Mouse (Mus musculus): Measurements from ENCODE around the gene Ncf4. TPM values are rescaled to one million over a fixed set of nuclear protein-coding genes. Genes with fewer than 3 reads are reported as not detected.

The Ncf4 gene
- polyA plus RNA-seq, 1 experiment from 2014 or later = 2.9 TPM

DNA sequence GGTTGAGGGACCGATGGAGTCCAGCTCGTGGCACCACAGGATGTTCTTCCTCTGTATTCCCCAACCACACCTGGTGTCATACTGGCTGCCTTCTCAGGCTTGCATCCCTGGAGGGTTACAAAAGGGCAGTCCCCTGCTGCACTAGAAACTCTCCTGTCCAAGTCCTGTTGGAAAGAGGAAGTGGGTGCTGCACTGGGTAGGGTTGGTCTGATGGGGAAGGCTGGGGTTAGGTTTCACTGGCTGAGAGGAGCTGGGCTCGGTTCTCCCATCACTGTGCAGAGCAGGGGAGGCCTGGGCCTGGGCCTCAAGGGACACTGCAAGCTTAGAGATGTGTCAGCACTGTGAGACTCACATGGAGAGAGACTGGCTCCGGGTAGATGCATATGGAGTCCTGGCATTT lies 34.4 kb upstream of the Ncf4 start:
- Histone ChIP-seq H3K9ac (ENCODE audit: low read length) (no peak overlapping the region), H3K27me3 (ENCODE audit: control insufficient read depth, insufficient read depth, low read length) (no peaks in the 10 kb centered on the region), H3K4me2 (replicated peaks; ENCODE audit: low read depth) (no peak overlapping the region), H3K9me3 (ENCODE audit: control insufficient read depth, low read length) (no peaks in the 10 kb centered on the region), H3K27ac (replicated peaks) (no peak overlapping the region), H3K4me1 (replicated peaks; ENCODE audit: control insufficient read depth, insufficient read depth) (no peaks in the 10 kb centered on the region), H3K4me3 (ENCODE audit: low read depth, low read length) (no peak overlapping the region), H3K36me3 (ENCODE audit: control insufficient read depth, insufficient read depth, low read length) (no peaks in the 10 kb centered on the region)
- no peak for TF ChIP-seq EP300 (optimal IDR thresholded peaks at IDR 0.05)
- TF ChIP-seq CTCF (IDR thresholded peaks at IDR 0.05; ENCODE audit: low read depth) = no peak
- no peak for DNase-seq (ENCODE audit: low spot score)
- 78% methylated on average over 4 of the region's 4 CpGs for WGBS
- ATAC-seq (ENCODE audit: low FRiP score, low TSS enrichment) = no peak

DNA sequence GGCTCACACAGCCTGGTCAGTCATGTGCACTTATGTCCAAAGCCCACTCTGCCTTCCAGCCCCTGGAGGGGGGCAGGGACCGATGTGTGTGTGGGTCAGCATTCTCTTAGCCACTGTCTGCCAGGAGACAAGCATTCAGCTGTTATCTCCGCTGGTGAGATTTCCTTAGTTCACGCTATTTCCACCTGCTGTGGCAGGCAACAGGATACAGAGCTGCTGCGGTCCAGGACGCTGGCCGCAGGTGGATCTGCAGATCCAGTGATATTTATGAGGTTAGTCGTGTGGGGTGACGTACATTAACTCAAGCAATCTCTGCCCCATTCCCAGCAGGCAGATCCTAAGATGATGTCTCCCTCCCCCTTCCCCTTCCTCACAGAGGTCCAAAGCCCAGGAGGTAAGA lies 33.2 kb upstream of the Ncf4 start:
- H3K9ac ChIP-seq (ENCODE audit: low read length) = no peak overlapping the region
- DNase-seq (ENCODE audit: low spot score) (no peak), ATAC-seq (ENCODE audit: low FRiP score, low TSS enrichment) (no peak)
- H3K4me2 ChIP-seq (replicated peaks; ENCODE audit: low read depth) = no peak overlapping the region
- no peaks in the 10 kb centered on the region for H3K9me3 ChIP-seq (ENCODE audit: control insufficient read depth, low read length)
- WGBS = 73% methylated on average over 8 of the region's 8 CpGs
- H3K27ac ChIP-seq (replicated peaks) = no peak overlapping the region
- no peak overlapping the region for H3K4me3 ChIP-seq (ENCODE audit: low read depth, low read length)
- no peaks in the 10 kb centered on the region for H3K36me3 ChIP-seq (ENCODE audit: control insufficient read depth, insufficient read depth, low read length)
- no peaks in the 10 kb centered on the region for H3K27me3 ChIP-seq (ENCODE audit: control insufficient read depth, insufficient read depth, low read length)
- TF ChIP-seq CTCF (IDR thresholded peaks at IDR 0.05; ENCODE audit: low read depth) = no peak
- TF ChIP-seq EP300 (optimal IDR thresholded peaks at IDR 0.05) = no peak
- no peaks in the 10 kb centered on the region for H3K4me1 ChIP-seq (replicated peaks; ENCODE audit: control insufficient read depth, insufficient read depth)

DNA sequence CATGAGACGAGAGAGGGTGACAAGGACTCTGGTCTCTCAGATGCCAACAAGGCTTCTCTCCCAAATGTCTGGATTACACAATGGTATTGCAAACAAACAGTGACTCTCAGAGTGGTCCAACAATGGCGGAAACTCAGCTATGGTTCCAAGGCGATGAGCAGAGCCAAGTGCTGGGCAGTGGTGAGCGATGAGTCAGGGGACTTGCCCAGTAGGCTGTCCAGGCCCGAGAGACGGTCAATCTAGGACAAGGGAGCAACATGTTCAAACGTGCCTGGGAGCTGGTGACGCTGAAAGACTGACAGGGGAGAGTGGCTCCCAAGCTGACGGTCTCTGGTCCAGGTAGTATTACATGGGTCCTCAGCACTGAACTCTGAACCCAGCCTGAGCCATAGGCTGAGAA lies 29.3 kb upstream of the Ncf4 start:
- H3K36me3 ChIP-seq (ENCODE audit: control insufficient read depth, insufficient read depth, low read length) = no peaks in the 10 kb centered on the region
- no peak overlapping the region for H3K4me3 ChIP-seq (ENCODE audit: low read depth, low read length)
- no peak overlapping the region for H3K4me2 ChIP-seq (replicated peaks; ENCODE audit: low read depth)
- H3K27ac ChIP-seq (replicated peaks) = no peak overlapping the region
- no peaks in the 10 kb centered on the region for H3K27me3 ChIP-seq (ENCODE audit: control insufficient read depth, insufficient read depth, low read length)
- WGBS = 79% methylated on average over 9 of the region's 9 CpGs
- no peak overlapping the region for H3K9ac ChIP-seq (ENCODE audit: low read length)
- H3K9me3 ChIP-seq (ENCODE audit: control insufficient read depth, low read length) = no peaks in the 10 kb centered on the region
- TF ChIP-seq EP300 (optimal IDR thresholded peaks at IDR 0.05) (no peak), CTCF (IDR thresholded peaks at IDR 0.05; ENCODE audit: low read depth) (no peak)
- no peak for DNase-seq (ENCODE audit: low spot score)
- ATAC-seq (ENCODE audit: low FRiP score, low TSS enrichment) = no peak
- H3K4me1 ChIP-seq (replicated peaks; ENCODE audit: control insufficient read depth, insufficient read depth) = no peaks in the 10 kb centered on the region

DNA sequence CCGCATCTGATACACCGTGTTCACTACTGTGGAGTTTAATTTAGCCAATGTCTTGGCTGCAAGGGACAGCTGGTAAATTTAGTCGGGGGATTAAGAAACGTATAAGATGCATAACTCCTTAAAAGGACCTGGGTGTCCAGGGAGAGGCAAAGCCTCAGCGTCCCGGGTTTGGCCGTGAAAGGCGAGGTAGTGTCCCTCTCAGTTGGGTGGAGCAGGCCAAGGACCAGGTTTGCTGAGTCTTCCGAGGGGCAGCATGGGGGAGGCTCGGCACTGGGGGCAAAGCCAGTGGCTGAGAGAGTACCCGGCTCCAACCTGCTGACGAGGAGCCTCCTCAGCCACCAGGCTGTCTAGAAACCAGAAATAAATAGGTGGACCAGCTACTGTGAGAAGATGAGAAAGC lies 16.8 kb upstream of the Ncf4 start:
- Histone ChIP-seq H3K27ac (replicated peaks) (no peak overlapping the region), H3K9me3 (ENCODE audit: control insufficient read depth, low read length) (no peaks in the 10 kb centered on the region), H3K4me2 (replicated peaks; ENCODE audit: low read depth) (no peak overlapping the region), H3K9ac (ENCODE audit: low read length) (no peak overlapping the region), H3K4me3 (ENCODE audit: low read depth, low read length) (no peak overlapping the region), H3K27me3 (ENCODE audit: control insufficient read depth, insufficient read depth, low read length) (no peaks in the 10 kb centered on the region), H3K4me1 (replicated peaks; ENCODE audit: control insufficient read depth, insufficient read depth) (no peaks in the 10 kb centered on the region), H3K36me3 (ENCODE audit: control insufficient read depth, insufficient read depth, low read length) (no peaks in the 10 kb centered on the region)
- no peak for ATAC-seq (ENCODE audit: low FRiP score, low TSS enrichment)
- WGBS = 70% methylated on average over 12 of the region's 12 CpGs
- no peak for DNase-seq (ENCODE audit: low spot score)
- TF ChIP-seq EP300 (optimal IDR thresholded peaks at IDR 0.05) (no peak), CTCF (IDR thresholded peaks at IDR 0.05; ENCODE audit: low read depth) (no peak)

DNA sequence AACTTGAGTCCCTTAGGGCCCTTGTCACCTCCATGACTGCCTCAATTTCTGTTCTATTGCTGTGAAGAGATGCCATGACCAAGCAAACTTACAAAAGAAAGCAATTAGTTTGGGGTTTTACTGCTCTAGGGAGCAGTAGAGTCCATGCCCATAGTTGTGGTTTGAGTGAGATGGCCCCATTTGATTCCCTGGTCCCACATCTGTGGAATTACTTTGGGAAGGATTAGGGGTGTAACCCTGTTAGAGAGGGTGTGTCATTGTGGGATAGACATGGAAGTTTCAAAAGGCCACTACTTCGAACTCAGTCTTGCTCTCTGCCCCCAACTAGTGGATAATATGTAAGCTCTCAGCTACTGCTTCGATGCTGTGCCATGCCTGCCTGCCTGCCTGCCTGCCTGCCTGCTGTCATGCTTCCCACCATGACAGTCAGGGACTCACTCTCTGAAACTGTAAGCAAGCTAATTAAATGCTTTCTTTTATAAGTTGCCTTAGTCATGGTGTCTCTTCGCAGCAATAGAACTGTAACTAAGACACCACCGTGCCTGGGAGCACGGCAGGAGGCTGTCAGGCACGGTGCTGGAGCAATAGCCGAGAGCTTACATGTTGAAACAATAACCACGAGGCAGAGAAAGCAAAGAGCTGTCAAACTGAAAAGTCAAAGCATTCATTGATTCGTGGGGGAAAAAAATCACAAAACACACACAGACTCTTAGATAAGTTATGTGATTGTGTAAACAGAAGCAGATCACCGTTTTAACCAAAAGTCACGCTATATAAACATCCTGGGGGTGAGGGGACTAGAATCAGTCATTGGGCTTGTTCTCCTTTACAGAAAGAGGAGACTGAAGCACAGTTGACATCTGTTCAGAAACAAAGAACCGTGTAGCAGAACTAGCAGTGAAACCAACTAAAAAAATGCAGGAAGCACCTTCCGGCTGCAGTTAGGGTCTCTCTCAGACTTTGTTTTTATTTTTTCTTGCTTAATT lies 13.0 kb upstream of the Ncf4 start:
- Histone ChIP-seq H3K4me3 (ENCODE audit: low read depth, low read length) (no peak overlapping the region), H3K36me3 (ENCODE audit: control insufficient read depth, insufficient read depth, low read length) (no peaks in the 10 kb centered on the region), H3K27ac (replicated peaks) (no peak overlapping the region), H3K9me3 (ENCODE audit: control insufficient read depth, low read length) (no peaks in the 10 kb centered on the region), H3K4me1 (replicated peaks; ENCODE audit: control insufficient read depth, insufficient read depth) (no peaks in the 10 kb centered on the region), H3K9ac (ENCODE audit: low read length) (no peak overlapping the region), H3K4me2 (replicated peaks; ENCODE audit: low read depth) (peak overlapping the region; percentile 23; the same call in 1 of the 2 replicates), H3K27me3 (ENCODE audit: control insufficient read depth, insufficient read depth, low read length) (no peaks in the 10 kb centered on the region)
- TF ChIP-seq EP300 (optimal IDR thresholded peaks at IDR 0.05) = no peak
- peak; percentile 62 for TF ChIP-seq CTCF (IDR thresholded peaks at IDR 0.05; ENCODE audit: low read depth)
- WGBS = 10% methylated on average over 13 of the region's 13 CpGs
- ATAC-seq (ENCODE audit: low FRiP score, low TSS enrichment) (no peak), DNase-seq (ENCODE audit: low spot score) (no peak)

DNA sequence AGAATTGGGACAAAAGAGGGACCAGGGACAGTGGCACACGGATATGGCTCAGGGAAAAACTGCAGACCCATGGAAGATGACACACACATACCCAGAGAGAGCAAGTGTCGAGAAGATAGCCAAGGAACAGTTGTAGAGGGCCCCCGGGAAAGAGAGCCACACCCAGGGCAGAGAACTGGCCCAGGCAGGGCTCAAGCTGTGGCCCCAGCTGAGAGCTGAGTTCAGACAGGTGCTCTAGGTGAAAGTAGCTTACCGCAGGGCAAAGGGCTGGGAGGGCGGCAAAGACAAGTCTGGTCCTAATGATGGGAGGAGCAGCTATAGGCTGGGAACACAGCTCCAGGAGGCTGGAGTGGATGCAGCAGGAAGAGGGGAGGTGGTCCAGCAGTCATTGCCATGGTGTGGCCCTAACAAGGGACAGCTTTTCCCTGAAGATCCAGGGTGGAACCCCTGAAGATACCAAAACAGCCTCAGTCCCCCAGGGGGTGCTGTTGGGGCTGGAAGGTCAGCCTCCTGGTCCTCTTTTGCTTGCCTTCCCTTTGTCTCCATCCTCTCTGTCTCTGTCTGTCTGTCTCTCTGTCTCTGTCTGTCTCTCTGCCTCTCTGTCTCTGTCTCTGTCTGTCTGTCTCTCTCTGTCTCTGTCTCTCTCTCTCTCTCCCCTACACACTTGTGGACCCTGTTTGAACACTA lies 9.6 kb upstream of the Ncf4 start:
- H3K4me2 ChIP-seq (replicated peaks; ENCODE audit: low read depth) = no peak overlapping the region
- no peak overlapping the region for H3K9ac ChIP-seq (ENCODE audit: low read length)
- H3K4me1 ChIP-seq (replicated peaks; ENCODE audit: control insufficient read depth, insufficient read depth) = no peaks in the 10 kb centered on the region
- H3K9me3 ChIP-seq (ENCODE audit: control insufficient read depth, low read length) = no peaks in the 10 kb centered on the region
- no peak overlapping the region for H3K4me3 ChIP-seq (ENCODE audit: low read depth, low read length)
- H3K36me3 ChIP-seq (ENCODE audit: control insufficient read depth, insufficient read depth, low read length) = no peaks in the 10 kb centered on the region
- H3K27ac ChIP-seq (replicated peaks) = no peak overlapping the region
- DNase-seq (ENCODE audit: low spot score) (no peak), ATAC-seq (ENCODE audit: low FRiP score, low TSS enrichment) (no peak; the same call in 1 of the 2 replicates)
- H3K27me3 ChIP-seq (ENCODE audit: control insufficient read depth, insufficient read depth, low read length) = no peaks in the 10 kb centered on the region
- WGBS = 50% methylated on average over 5 of the region's 5 CpGs
- no peak for TF ChIP-seq EP300 (optimal IDR thresholded peaks at IDR 0.05)
- TF ChIP-seq CTCF (IDR thresholded peaks at IDR 0.05; ENCODE audit: low read depth) = peak; percentile 33
